Mouse (Mus musculus) midbrain, embryonic 10.5 days (tissue): ENCODE results near the gene Tex36. TPM values are rescaled to one million over a fixed set of nuclear protein-coding genes. Genes with fewer than 3 reads are reported as not detected.
A peak's percentile ranks its signal among the peaks of the same experiment; 100 is the strongest.

Source experiments
- DNase-seq: peaks from one replicate; pipeline ENCODE4 v3.0.0-alpha.2; 2017; ENCODE audit warnings: low spot score
- H3K27ac ChIP-seq: fragments of 300-500 bp; sonication (generic); replicated peaks from 2 replicates; pipeline ENCODE4 v1.5.1; 2016; ENCODE audit warnings: mild to moderate bottlenecking
- H3K27me3 ChIP-seq: fragments of 300-500 bp; sonication (generic); 2 replicates; pipeline ENCODE4 v1.6.1; 2016; ENCODE audit warnings: low read depth, mild to moderate bottlenecking; ENCODE audit not compliant: poor library complexity, severe bottlenecking
- H3K36me3 ChIP-seq: fragments of 300-500 bp; sonication (generic); 2 replicates; pipeline ENCODE4 v1.6.1; 2016; ENCODE audit warnings: mild to moderate bottlenecking, moderate library complexity
- H3K4me1 ChIP-seq: fragments of 300-500 bp; sonication (generic); 2 replicates; pipeline ENCODE4 v1.6.1; 2016
- H3K4me3 ChIP-seq: fragments of 300-500 bp; sonication (generic); 2 replicates; pipeline ENCODE4 v1.5.1; 2016; ENCODE audit warnings: mild to moderate bottlenecking, moderate library complexity
- H3K9me3 ChIP-seq: fragments of 300-500 bp; sonication (generic); replicated peaks from 2 replicates; pipeline ENCODE4 v1.6.1; 2016; ENCODE audit warnings: mild to moderate bottlenecking
- WGBS: fragments of 180-500 bp; shearing (Covaris S2); methylation state at CpG from one replicate; pipeline ENCODE4 v1.1.7; 2016; 5-methylcytosine and 5-hydroxymethylcytosine counted together
- polyA plus RNA-seq: library from polyadenylated mRNA; unstranded; fragments of >200 nt; fragmentation: Nextera tagmentation; extraction: Ambion mirVana; gene quantifications from 2 replicates; pipeline ENCODE4 v1.2.1, GENCODE M21; 2016

The Tex36 gene
- polyA plus RNA-seq, 1 experiment from 2014 or later: not detected

- H3K4me3 ChIP-seq: no peak overlapping the region
- no peaks in the 10 kb centered on the region for H3K4me1 ChIP-seq
- DNase-seq: no peak
- 52% methylated on average over 4 of the region's 4 CpGs for WGBS
- H3K27ac ChIP-seq: no peak overlapping the region
- H3K9me3 ChIP-seq: no peaks in the 10 kb centered on the region
- no peaks in the 10 kb centered on the region for H3K27me3 ChIP-seq
- no peaks in the 10 kb centered on the region for H3K36me3 ChIP-seq
Observed at GRCm38 (mm10) chr7:133576825-133577224, 25.1 kb downstream of the Tex36 start.

GRCm38 (mm10) chr7:133576281-133576680 lies 25.7 kb downstream of the Tex36 start:
- DNase-seq: no peak
- no peak overlapping the region for H3K27ac ChIP-seq
- H3K36me3 ChIP-seq: no peaks in the 10 kb centered on the region
- H3K4me3 ChIP-seq: no peak overlapping the region
- no peaks in the 10 kb centered on the region for H3K9me3 ChIP-seq
- H3K27me3 ChIP-seq: no peaks in the 10 kb centered on the region
- WGBS: 68% methylated on average over 6 of the region's 6 CpGs
- H3K4me1 ChIP-seq: no peaks in the 10 kb centered on the region

- no peaks in the 10 kb centered on the region for H3K4me1 ChIP-seq
- WGBS: 44% methylated on average over 3 of the region's 3 CpGs
- DNase-seq: no peak
- H3K27ac ChIP-seq: no peak overlapping the region
- no peaks in the 10 kb centered on the region for H3K36me3 ChIP-seq
- H3K27me3 ChIP-seq: no peaks in the 10 kb centered on the region
- H3K4me3 ChIP-seq: no peak overlapping the region
- no peaks in the 10 kb centered on the region for H3K9me3 ChIP-seq
Observed at GRCm38 (mm10) chr7:133571927-133572326, 30.0 kb downstream of the Tex36 start.

GRCm38 (mm10) chr7:133569194-133569880 lies 32.6 kb downstream of the Tex36 start:
- no peaks in the 10 kb centered on the region for H3K9me3 ChIP-seq
- DNase-seq: no peak
- H3K36me3 ChIP-seq: no peaks in the 10 kb centered on the region
- 91% methylated on average over 16 of the region's 16 CpGs for WGBS
- H3K4me3 ChIP-seq: no peak overlapping the region
- no peak overlapping the region for H3K27ac ChIP-seq
- no peaks in the 10 kb centered on the region for H3K27me3 ChIP-seq
- H3K4me1 ChIP-seq: no peaks in the 10 kb centered on the region

GRCm38 (mm10) chr7:133564600-133564999 lies 37.4 kb downstream of the Tex36 start:
- Histone ChIP-seq H3K4me3 (no peak overlapping the region), H3K4me1 (no peaks in the 10 kb centered on the region), H3K27me3 (no peaks in the 10 kb centered on the region), H3K36me3 (no peaks in the 10 kb centered on the region), H3K9me3 (no peaks in the 10 kb centered on the region), H3K27ac (no peak overlapping the region)
- WGBS: 90% methylated on average over 8 of the region's 8 CpGs
- no peak for DNase-seq

- Histone ChIP-seq H3K36me3 (no peaks in the 10 kb centered on the region), H3K9me3 (no peaks in the 10 kb centered on the region), H3K27me3 (no peaks in the 10 kb centered on the region), H3K4me3 (no peak overlapping the region), H3K27ac (no peak overlapping the region), H3K4me1 (no peaks in the 10 kb centered on the region)
- no peak for DNase-seq
- 86% methylated on average over 3 of the region's 3 CpGs for WGBS
Observed at GRCm38 (mm10) chr7:133563175-133563824, 38.7 kb downstream of the Tex36 start.

GRCm38 (mm10) chr7:133555786-133556492 lies 46.0 kb downstream of the Tex36 start:
- 72% methylated on average over 8 of the region's 8 CpGs for WGBS
- no peak overlapping the region for H3K27ac ChIP-seq
- no peaks in the 10 kb centered on the region for H3K9me3 ChIP-seq
- no peaks in the 10 kb centered on the region for H3K36me3 ChIP-seq
- H3K4me1 ChIP-seq: 0 out of 2 replicates have a peak, but pooled peaks cover 4% of the 10 kb centered on the region
- no peaks in the 10 kb centered on the region for H3K27me3 ChIP-seq
- DNase-seq: peak; percentile 21
- H3K4me3 ChIP-seq: no peak overlapping the region

- 91% methylated on average over 7 of the region's 7 CpGs for WGBS
- Histone ChIP-seq H3K4me1 (0 out of 2 replicates have a peak, but pooled peaks cover 4% of the 10 kb centered on the region), H3K9me3 (no peaks in the 10 kb centered on the region), H3K27me3 (no peaks in the 10 kb centered on the region), H3K27ac (no peak overlapping the region), H3K4me3 (no peak overlapping the region), H3K36me3 (no peaks in the 10 kb centered on the region)
- no peak for DNase-seq
Observed at GRCm38 (mm10) chr7:133552306-133552991, 49.5 kb downstream of the Tex36 start.

GRCm38 (mm10) chr7:133551000-133551399 lies 51.0 kb downstream of the Tex36 start:
- H3K27ac ChIP-seq: no peak overlapping the region
- no peaks in the 10 kb centered on the region for H3K27me3 ChIP-seq
- no peaks in the 10 kb centered on the region for H3K36me3 ChIP-seq
- no peak overlapping the region for H3K4me3 ChIP-seq
- H3K9me3 ChIP-seq: no peaks in the 10 kb centered on the region
- 0 out of 2 replicates have a peak, but pooled peaks cover 3% of the 10 kb centered on the region for H3K4me1 ChIP-seq
- 74% methylated on average over 2 of the region's 2 CpGs for WGBS
- DNase-seq: no peak

GRCm38 (mm10) chr7:133548434-133548833 lies 53.5 kb downstream of the Tex36 start:
- no peaks in the 10 kb centered on the region for H3K27me3 ChIP-seq
- WGBS: 93% methylated on average over 4 of the region's 4 CpGs
- H3K4me3 ChIP-seq: no peak overlapping the region
- no peaks in the 10 kb centered on the region for H3K9me3 ChIP-seq
- H3K27ac ChIP-seq: no peak overlapping the region
- H3K36me3 ChIP-seq: no peaks in the 10 kb centered on the region
- DNase-seq: no peak
- H3K4me1 ChIP-seq: no peaks in the 10 kb centered on the region

- Histone ChIP-seq H3K4me3 (no peak overlapping the region), H3K27ac (no peak overlapping the region)
Observed at GRCm38 (mm10) chr7:133545631-133546030, 56.3 kb downstream of the Tex36 start.

GRCm38 (mm10) chr7:133544966-133545365 lies 57.0 kb downstream of the Tex36 start:
- no peak overlapping the region for H3K4me3 ChIP-seq
- no peaks in the 10 kb centered on the region for H3K36me3 ChIP-seq
- DNase-seq: peak; percentile 0
- H3K4me1 ChIP-seq: no peaks in the 10 kb centered on the region
- H3K27me3 ChIP-seq: no peaks in the 10 kb centered on the region
- WGBS: 63% methylated on average over 2 of the region's 2 CpGs
- H3K27ac ChIP-seq: no peak overlapping the region
- H3K9me3 ChIP-seq: no peaks in the 10 kb centered on the region

More at GRCm38 (mm10) chr7:133545631-133546030, 56.3 kb downstream of the Tex36 start:
- 83% methylated on average over 3 of the region's 3 CpGs for whole genome bisulfite sequencing
- H3K27me3 ChIP-seq: no peaks in the 10 kb centered on the region
- no peaks in the 10 kb centered on the region for H3K9me3 ChIP-seq
- DNase-seq: no peak
- H3K4me1 ChIP-seq: no peaks in the 10 kb centered on the region
- no peaks in the 10 kb centered on the region for H3K36me3 ChIP-seq
